Mouse (Mus musculus): ENCODE data around the gene Smoc2. TPM values are rescaled to one million over a fixed set of nuclear protein-coding genes. Genes with fewer than 3 reads are reported as not detected.

Smoc2 gene
- polyA plus RNA-seq, 1 experiment from 2014 or later, result 33.3 TPM

GRCm38 (mm10) chr17:14346891-14347290, 67.6 kb downstream of the Smoc2 start:
- H3K9ac ChIP-seq (ENCODE audit: low read length), result no peak overlapping the region
- no peak overlapping the region for H3K4me2 ChIP-seq (ENCODE audit: low read depth, low read length)
- no peaks in the 10 kb centered on the region for H3K9me3 ChIP-seq (replicated peaks; ENCODE audit: control insufficient read depth, low read length)
- no peaks in the 10 kb centered on the region for H3K4me1 ChIP-seq (ENCODE audit: control insufficient read depth, insufficient read depth, low read length)
- no peak overlapping the region for H3K4me3 ChIP-seq (ENCODE audit: low read length)
- no peaks in the 10 kb centered on the region for H3K36me3 ChIP-seq (ENCODE audit: control insufficient read depth, insufficient read depth)
- peaks cover 15% of the 10 kb centered on the region for H3K27me3 ChIP-seq (ENCODE audit: control insufficient read depth, insufficient read depth, low read length)
- no peak for ATAC-seq (replicated peaks; ENCODE audit: extremely low read depth, insufficient read depth, low FRiP score)
- no peak overlapping the region for H3K27ac ChIP-seq (ENCODE audit: low read length)
- 74% methylated on average over 3 of the region's 3 CpGs for WGBS

GRCm38 (mm10) chr17:14349086-14349814, 69.9 kb downstream of the Smoc2 start:
- WGBS, result 63% methylated on average over 6 of the region's 6 CpGs
- peaks cover 6% of the 10 kb centered on the region; the same call in 1 of the 2 replicates for H3K9me3 ChIP-seq (replicated peaks; ENCODE audit: control insufficient read depth, low read length)
- no peak overlapping the region for H3K4me2 ChIP-seq (ENCODE audit: low read depth, low read length)
- no peak overlapping the region for H3K4me3 ChIP-seq (ENCODE audit: low read length)
- no peaks in the 10 kb centered on the region for H3K4me1 ChIP-seq (ENCODE audit: control insufficient read depth, insufficient read depth, low read length)
- ATAC-seq (replicated peaks; ENCODE audit: extremely low read depth, insufficient read depth, low FRiP score), result no peak
- no peaks in the 10 kb centered on the region for H3K36me3 ChIP-seq (ENCODE audit: control insufficient read depth, insufficient read depth)
- no peak overlapping the region for H3K9ac ChIP-seq (ENCODE audit: low read length)
- 0 out of 2 replicates have a peak, but pooled peaks cover 4% of the 10 kb centered on the region for H3K27me3 ChIP-seq (ENCODE audit: control insufficient read depth, insufficient read depth, low read length)
- no peak overlapping the region for H3K27ac ChIP-seq (ENCODE audit: low read length)

DNA sequence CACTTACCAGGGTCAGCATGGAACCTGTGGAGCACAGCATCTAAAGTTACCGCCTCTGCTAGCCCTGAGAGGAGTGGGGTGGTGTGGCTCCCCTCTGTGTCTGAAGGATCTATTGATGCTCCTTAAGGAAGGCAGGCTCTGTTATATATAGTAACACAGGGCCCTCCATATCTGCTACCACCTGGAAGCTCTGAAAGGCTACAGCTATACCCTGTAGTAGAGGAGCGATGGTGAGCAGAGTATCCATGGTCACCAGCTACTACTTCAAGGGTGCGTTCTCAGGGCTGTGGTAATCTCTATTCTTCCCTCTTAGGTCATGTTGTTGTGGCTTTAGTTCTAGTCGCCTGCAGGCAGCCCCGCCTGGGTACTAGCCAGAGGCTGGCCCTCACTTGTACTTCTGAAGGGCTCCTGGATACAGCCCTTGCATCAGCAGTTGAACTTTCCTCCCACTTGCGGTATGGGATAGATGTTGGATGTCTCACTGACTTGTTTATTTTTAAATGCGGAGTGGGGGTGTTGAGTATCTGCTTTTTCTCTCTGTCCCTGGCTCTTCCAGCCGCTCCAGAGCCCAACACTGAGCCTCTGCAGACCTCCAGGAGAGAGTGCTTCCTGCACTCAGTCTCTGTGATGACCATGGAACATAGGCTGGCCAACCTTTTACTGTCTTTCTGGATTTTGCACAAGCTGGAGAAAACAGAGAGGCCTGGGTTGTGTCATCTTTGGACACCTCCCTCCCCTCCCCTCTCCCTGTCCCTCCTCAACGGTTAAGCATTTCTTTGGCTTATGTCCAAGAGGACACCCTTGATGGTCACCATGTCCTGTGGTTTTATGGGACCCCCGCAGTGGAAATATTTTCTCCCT, 74.1 kb downstream of the Smoc2 start:
- no peaks in the 10 kb centered on the region for H3K36me3 ChIP-seq (ENCODE audit: control insufficient read depth, insufficient read depth)
- no peak overlapping the region for H3K9ac ChIP-seq (ENCODE audit: low read length)
- H3K27me3 ChIP-seq (ENCODE audit: control insufficient read depth, insufficient read depth, low read length), result no peaks in the 10 kb centered on the region
- no peak overlapping the region for H3K4me2 ChIP-seq (ENCODE audit: low read depth, low read length)
- H3K4me1 ChIP-seq (ENCODE audit: control insufficient read depth, insufficient read depth, low read length), result no peaks in the 10 kb centered on the region
- peaks cover 6% of the 10 kb centered on the region; the same call in 1 of the 2 replicates for H3K9me3 ChIP-seq (replicated peaks; ENCODE audit: control insufficient read depth, low read length)
- H3K4me3 ChIP-seq (ENCODE audit: low read length), result no peak overlapping the region
- 54% methylated on average over 10 of the region's 10 CpGs for WGBS
- ATAC-seq (replicated peaks; ENCODE audit: extremely low read depth, insufficient read depth, low FRiP score), result no peak
- H3K27ac ChIP-seq (ENCODE audit: low read length), result no peak overlapping the region

DNA sequence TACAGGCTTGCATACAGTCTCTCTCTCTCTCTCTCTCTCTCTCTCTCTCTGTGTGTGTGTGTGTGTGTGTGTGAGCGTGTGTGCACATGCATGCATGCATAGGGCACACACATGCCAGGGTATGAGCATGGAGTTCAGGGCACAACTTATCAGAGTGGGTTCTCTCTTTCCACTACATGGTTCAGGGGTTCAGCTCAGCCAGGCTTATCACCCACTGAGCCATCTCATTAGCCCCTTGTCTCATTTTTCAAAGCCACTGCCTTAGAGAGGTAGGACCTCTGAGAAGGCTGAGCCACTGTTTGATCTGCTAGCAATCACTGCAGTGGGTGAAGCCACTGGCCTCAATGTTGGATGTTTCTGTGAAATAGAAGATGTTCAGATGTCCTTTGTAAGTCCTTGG, 82.2 kb downstream of the Smoc2 start:
- H3K4me1 ChIP-seq (ENCODE audit: control insufficient read depth, insufficient read depth, low read length), result no peaks in the 10 kb centered on the region
- H3K9me3 ChIP-seq (replicated peaks; ENCODE audit: control insufficient read depth, low read length), result no peaks in the 10 kb centered on the region
- no peak overlapping the region for H3K4me2 ChIP-seq (ENCODE audit: low read depth, low read length)
- no peak for ATAC-seq (replicated peaks; ENCODE audit: extremely low read depth, insufficient read depth, low FRiP score)
- no peak overlapping the region for H3K4me3 ChIP-seq (ENCODE audit: low read length)
- H3K9ac ChIP-seq (ENCODE audit: low read length), result no peak overlapping the region
- H3K36me3 ChIP-seq (ENCODE audit: control insufficient read depth, insufficient read depth), result no peaks in the 10 kb centered on the region
- peaks cover 3% of the 10 kb centered on the region; the same call in 1 of the 2 replicates for H3K27me3 ChIP-seq (ENCODE audit: control insufficient read depth, insufficient read depth, low read length)
- H3K27ac ChIP-seq (ENCODE audit: low read length), result no peak overlapping the region
- 90% methylated on average over 1 of the region's 1 CpGs for WGBS

- H3K9me3 ChIP-seq (replicated peaks; ENCODE audit: control insufficient read depth, low read length), result no peaks in the 10 kb centered on the region
- ATAC-seq (replicated peaks; ENCODE audit: extremely low read depth, insufficient read depth, low FRiP score), result no peak
- H3K27ac ChIP-seq (ENCODE audit: low read length), result no peak overlapping the region
- WGBS, result 85% methylated on average over 5 of the region's 5 CpGs
- H3K36me3 ChIP-seq (ENCODE audit: control insufficient read depth, insufficient read depth), result no peaks in the 10 kb centered on the region
- no peaks in the 10 kb centered on the region for H3K4me1 ChIP-seq (ENCODE audit: control insufficient read depth, insufficient read depth, low read length)
- H3K9ac ChIP-seq (ENCODE audit: low read length), result no peak overlapping the region
- no peak overlapping the region for H3K4me3 ChIP-seq (ENCODE audit: low read length)
- H3K27me3 ChIP-seq (ENCODE audit: control insufficient read depth, insufficient read depth, low read length), result peaks cover 21% of the 10 kb centered on the region
- no peak overlapping the region for H3K4me2 ChIP-seq (ENCODE audit: low read depth, low read length)
Observed at GRCm38 (mm10) chr17:14370476-14370875, 91.2 kb downstream of the Smoc2 start.

DNA sequence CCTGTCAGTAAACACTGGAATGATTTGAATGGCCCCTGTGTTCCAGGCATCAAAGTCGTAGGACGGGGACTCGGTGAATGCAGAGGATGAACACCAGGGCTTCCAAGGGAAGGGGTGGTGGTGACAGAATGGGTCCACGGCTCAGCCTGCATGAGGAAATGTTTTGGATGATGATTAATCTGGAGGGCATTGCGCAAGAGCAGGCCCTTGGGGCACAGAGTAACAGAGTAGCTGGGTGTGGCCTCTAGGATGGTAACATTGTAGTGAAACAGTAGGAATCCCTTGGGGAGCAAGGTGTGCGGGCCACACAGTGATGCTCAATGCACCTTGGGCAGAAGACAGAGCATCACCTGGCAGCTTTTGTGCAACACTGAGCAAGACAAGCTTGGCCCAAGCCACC, 92.3 kb downstream of the Smoc2 start:
- Histone ChIP-seq H3K36me3 (ENCODE audit: control insufficient read depth, insufficient read depth) (no peaks in the 10 kb centered on the region), H3K4me2 (ENCODE audit: low read depth, low read length) (no peak overlapping the region), H3K27ac (ENCODE audit: low read length) (no peak overlapping the region), H3K4me1 (ENCODE audit: control insufficient read depth, insufficient read depth, low read length) (no peaks in the 10 kb centered on the region), H3K9me3 (replicated peaks; ENCODE audit: control insufficient read depth, low read length) (no peaks in the 10 kb centered on the region), H3K27me3 (ENCODE audit: control insufficient read depth, insufficient read depth, low read length) (peaks cover 22% of the 10 kb centered on the region), H3K9ac (ENCODE audit: low read length) (no peak overlapping the region), H3K4me3 (ENCODE audit: low read length) (no peak overlapping the region)
- no peak for ATAC-seq (replicated peaks; ENCODE audit: extremely low read depth, insufficient read depth, low FRiP score)
- 52% methylated on average over 6 of the region's 6 CpGs for WGBS

DNA sequence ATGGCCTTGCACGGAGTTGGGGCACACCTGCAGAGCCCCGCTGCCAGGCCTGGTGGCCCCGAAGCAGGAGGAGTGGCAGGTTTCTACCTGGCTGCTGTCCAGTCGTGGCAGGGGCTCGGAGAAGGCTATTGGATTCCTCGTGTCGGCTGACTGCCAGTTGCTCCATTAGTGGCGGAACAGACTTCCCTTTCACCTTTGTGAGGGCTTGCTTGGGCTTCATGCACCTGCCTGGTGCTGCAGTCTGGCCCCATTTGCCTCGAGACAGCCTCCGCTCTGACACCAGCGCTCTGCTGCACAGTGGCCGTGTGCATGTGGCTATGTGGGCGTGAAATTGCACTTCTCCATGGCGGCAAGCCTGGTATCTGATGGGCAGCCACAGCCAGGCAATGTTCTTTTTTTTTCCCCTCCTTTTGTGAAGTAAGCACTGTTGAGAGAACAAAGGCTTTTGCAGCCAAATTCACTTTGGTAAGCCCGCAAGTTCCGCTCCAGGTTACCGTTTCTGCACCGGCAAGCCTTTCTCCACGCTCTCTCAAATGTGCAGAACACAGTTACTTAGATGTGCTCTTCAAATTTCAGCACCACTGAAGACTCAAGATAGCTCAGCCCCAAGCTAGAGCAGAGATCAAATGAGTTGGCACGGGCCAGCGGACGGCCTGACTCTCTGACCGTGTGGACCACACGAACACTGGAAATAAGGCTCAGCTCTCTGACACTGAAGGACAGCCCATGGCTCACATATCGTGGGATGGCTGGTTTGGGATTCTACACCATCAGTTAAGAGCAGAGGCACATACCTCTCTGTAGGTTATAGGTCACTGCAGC, 93.2 kb downstream of the Smoc2 start:
- no peaks in the 10 kb centered on the region for H3K4me1 ChIP-seq (ENCODE audit: control insufficient read depth, insufficient read depth, low read length)
- no peak overlapping the region for H3K27ac ChIP-seq (ENCODE audit: low read length)
- peaks cover 23% of the 10 kb centered on the region for H3K27me3 ChIP-seq (ENCODE audit: control insufficient read depth, insufficient read depth, low read length)
- H3K9ac ChIP-seq (ENCODE audit: low read length), result no peak overlapping the region
- H3K4me2 ChIP-seq (ENCODE audit: low read depth, low read length), result no peak overlapping the region
- no peak for ATAC-seq (replicated peaks; ENCODE audit: extremely low read depth, insufficient read depth, low FRiP score)
- no peaks in the 10 kb centered on the region for H3K36me3 ChIP-seq (ENCODE audit: control insufficient read depth, insufficient read depth)
- H3K4me3 ChIP-seq (ENCODE audit: low read length), result no peak overlapping the region
- H3K9me3 ChIP-seq (replicated peaks; ENCODE audit: control insufficient read depth, low read length), result no peaks in the 10 kb centered on the region
- 65% methylated on average over 25 of the region's 25 CpGs for WGBS

DNA sequence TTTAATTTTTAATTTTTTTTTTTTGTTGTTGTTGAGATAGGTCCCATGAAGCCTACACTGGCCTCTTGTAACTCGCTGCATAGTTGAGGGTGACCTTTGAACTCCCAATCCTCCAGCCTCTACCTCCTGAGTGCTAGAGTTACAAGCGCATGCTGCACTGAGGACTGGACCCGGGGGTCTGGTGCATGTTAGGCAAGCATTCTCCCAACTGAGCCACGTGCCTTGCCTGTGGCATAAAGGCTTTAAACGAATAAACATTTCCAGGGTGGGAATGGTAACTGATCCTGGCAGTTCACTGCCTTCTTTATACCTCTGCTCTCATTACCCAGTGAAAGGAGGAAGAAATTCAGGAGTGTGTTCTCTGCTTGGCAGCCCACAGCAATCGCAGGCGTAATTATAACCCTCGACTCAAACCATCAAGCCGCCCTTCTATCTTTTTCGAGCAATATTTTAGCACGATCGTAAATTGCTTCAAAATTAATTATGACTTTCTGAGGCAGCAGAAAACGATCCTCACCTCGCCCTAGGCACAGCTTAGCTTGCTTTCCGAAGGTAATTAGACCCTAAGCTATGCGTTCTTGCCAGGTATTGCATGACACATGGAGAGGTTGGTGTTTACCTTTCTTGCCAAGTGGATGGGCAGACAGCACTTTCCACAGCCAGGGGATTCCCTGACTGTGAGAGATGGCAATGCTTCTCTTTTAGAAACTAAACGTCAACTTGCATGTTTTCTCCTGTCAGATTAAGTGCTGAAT, 99.6 kb downstream of the Smoc2 start:
- no peak overlapping the region for H3K4me2 ChIP-seq (ENCODE audit: low read depth, low read length)
- no peak for ATAC-seq (replicated peaks; ENCODE audit: extremely low read depth, insufficient read depth, low FRiP score)
- no peak overlapping the region for H3K4me3 ChIP-seq (ENCODE audit: low read length)
- no peak overlapping the region for H3K27ac ChIP-seq (ENCODE audit: low read length)
- H3K9ac ChIP-seq (ENCODE audit: low read length), result no peak overlapping the region
- H3K9me3 ChIP-seq (replicated peaks; ENCODE audit: control insufficient read depth, low read length), result no peaks in the 10 kb centered on the region
- WGBS, result 75% methylated on average over 17 of the region's 17 CpGs
- no peaks in the 10 kb centered on the region for H3K36me3 ChIP-seq (ENCODE audit: control insufficient read depth, insufficient read depth)
- H3K27me3 ChIP-seq (ENCODE audit: control insufficient read depth, insufficient read depth, low read length), result peaks cover 13% of the 10 kb centered on the region
- peaks cover 6% of the 10 kb centered on the region; the same call in 1 of the 2 replicates for H3K4me1 ChIP-seq (ENCODE audit: control insufficient read depth, insufficient read depth, low read length)
